Mouse (Mus musculus): ENCODE measurements around the gene Cabp4. TPM values are rescaled to one million over a fixed set of nuclear protein-coding genes. Genes with fewer than 3 reads are reported as not detected.

Gene Cabp4
- polyA plus RNA-seq, 1 experiment = 0.53 TPM

DNA sequence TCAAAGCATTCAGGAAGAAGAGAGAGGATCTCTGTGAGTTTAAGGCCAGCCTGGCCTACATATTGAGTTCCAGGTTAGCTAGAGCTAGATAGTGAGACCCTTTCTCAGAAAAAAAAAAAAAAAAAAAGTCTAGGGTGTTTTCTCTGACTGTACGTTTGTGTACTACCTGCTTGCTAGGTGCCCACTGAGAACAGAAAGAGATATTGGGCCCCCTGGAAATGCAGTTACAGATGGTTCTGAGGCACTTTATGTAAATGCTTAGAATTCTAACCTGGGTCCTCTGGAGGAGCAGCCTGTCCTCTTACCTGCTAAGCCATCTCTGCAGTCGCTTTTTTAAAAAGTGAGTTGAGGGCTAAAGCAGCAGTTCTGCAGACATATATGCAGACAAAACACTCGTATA, 48.0 kb downstream of the Cabp4 start:
- Histone ChIP-seq H3K4me3 (ENCODE audit: control insufficient read depth, insufficient read depth, low read length) (no peak overlapping the region), H3K36me3 (ENCODE audit: control insufficient read depth, insufficient read depth, low read length) (no peaks in the 10 kb centered on the region), H3K4me1 (replicated peaks; ENCODE audit: control insufficient read depth, insufficient read depth, low read length) (peaks cover 44% of the 10 kb centered on the region), H3K27ac (ENCODE audit: control insufficient read depth, insufficient read depth, low read length) (no peak overlapping the region), H3K27me3 (ENCODE audit: control insufficient read depth, insufficient read depth, low read length) (no peaks in the 10 kb centered on the region)
- no peak for DNase-seq
- 88% methylated on average over 3 of the region's 3 CpGs for WGBS
- TF ChIP-seq CTCF (IDR thresholded peaks at IDR 0.05; ENCODE audit: borderline replicate concordance, control insufficient read depth, extremely low read depth, insufficient read depth, low read length, poor library complexity) (no peak), POLR2A (IDR thresholded peaks at IDR 0.05; ENCODE audit: control insufficient read depth, extremely low read depth, insufficient read depth, low read length, poor library complexity) (no peak)

DNA sequence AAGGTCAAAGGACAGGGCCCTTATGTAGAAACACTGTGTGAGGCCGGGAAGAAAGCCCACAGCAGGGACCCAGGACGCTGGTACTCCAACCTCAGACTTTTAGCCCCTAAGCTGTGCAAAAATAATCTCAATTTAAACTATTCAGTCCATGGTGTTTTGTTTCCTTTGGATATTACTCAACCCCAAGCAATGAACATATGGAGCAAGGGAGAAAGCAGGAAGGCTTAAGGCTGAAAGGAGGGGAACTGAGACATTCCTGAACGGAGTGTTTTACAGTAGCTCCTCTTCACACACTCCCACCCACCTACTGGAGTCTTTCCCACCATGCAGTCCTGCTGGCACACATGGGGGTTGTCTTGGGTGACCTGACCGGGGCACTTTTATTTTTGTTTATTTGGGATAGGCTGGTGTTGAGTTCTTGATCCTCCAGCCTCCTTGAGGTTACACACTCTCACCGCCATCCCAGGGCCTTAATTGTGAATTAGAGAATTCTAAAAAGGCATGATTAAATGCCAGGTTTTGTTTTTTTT, 49.0 kb downstream of the Cabp4 start:
- no peak for TF ChIP-seq CTCF (IDR thresholded peaks at IDR 0.05; ENCODE audit: borderline replicate concordance, control insufficient read depth, extremely low read depth, insufficient read depth, low read length, poor library complexity)
- no peak for TF ChIP-seq POLR2A (IDR thresholded peaks at IDR 0.05; ENCODE audit: control insufficient read depth, extremely low read depth, insufficient read depth, low read length, poor library complexity)
- Histone ChIP-seq H3K4me3 (ENCODE audit: control insufficient read depth, insufficient read depth, low read length) (no peak overlapping the region), H3K27me3 (ENCODE audit: control insufficient read depth, insufficient read depth, low read length) (no peaks in the 10 kb centered on the region), H3K27ac (ENCODE audit: control insufficient read depth, insufficient read depth, low read length) (no peak overlapping the region), H3K36me3 (ENCODE audit: control insufficient read depth, insufficient read depth, low read length) (no peaks in the 10 kb centered on the region), H3K4me1 (replicated peaks; ENCODE audit: control insufficient read depth, insufficient read depth, low read length) (peaks cover 35% of the 10 kb centered on the region)
- WGBS = 95% methylated on average over 5 of the region's 5 CpGs
- DNase-seq = no peak

DNA sequence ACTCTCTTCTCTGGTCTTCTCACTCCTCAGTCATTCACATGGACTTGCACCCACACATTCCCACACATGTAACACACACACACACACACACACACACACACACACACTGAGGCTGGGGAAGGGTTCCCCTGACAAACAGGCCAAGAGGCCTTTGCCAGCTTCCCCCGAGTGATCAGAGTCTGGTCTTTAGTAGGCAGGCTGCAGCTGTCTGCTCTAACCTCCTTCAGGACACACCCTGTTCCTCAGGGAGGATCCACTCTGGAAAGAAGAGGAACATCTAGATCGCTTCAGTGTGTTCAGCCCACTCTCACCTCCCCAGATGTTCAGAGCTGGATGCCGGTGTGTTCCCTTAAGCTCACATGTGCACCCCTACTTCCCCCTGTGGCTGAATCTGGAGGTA, 49.5 kb downstream of the Cabp4 start:
- no peak overlapping the region for H3K4me3 ChIP-seq (ENCODE audit: control insufficient read depth, insufficient read depth, low read length)
- WGBS = 94% methylated on average over 3 of the region's 3 CpGs
- DNase-seq = no peak
- no peaks in the 10 kb centered on the region for H3K27me3 ChIP-seq (ENCODE audit: control insufficient read depth, insufficient read depth, low read length)
- peaks cover 31% of the 10 kb centered on the region for H3K4me1 ChIP-seq (replicated peaks; ENCODE audit: control insufficient read depth, insufficient read depth, low read length)
- TF ChIP-seq POLR2A (IDR thresholded peaks at IDR 0.05; ENCODE audit: control insufficient read depth, extremely low read depth, insufficient read depth, low read length, poor library complexity) (no peak), CTCF (IDR thresholded peaks at IDR 0.05; ENCODE audit: borderline replicate concordance, control insufficient read depth, extremely low read depth, insufficient read depth, low read length, poor library complexity) (no peak)
- no peaks in the 10 kb centered on the region for H3K36me3 ChIP-seq (ENCODE audit: control insufficient read depth, insufficient read depth, low read length)
- H3K27ac ChIP-seq (ENCODE audit: control insufficient read depth, insufficient read depth, low read length) = no peak overlapping the region

DNA sequence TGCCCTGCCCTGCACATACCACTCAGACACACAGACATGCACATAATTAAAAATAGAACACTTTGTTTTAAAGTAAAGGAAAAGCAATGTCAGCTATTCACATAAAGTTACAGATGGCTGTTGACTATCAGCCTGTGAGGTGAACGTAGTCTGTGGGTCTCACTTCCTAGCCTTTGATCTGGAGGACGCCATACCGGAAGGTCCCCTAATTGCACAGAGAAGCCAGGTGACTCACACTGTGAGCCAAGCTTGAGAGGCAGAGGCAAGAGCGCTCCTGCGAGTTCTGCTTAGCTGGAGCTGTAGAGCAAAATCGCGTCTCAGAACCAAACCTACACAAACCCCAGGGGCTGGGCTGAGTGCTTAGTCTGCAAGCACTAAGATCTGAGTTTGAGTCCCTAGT, 50.1 kb downstream of the Cabp4 start:
- no peak overlapping the region for H3K4me3 ChIP-seq (ENCODE audit: control insufficient read depth, insufficient read depth, low read length)
- no peak for DNase-seq
- WGBS = 26% methylated on average over 7 of the region's 7 CpGs

DNA sequence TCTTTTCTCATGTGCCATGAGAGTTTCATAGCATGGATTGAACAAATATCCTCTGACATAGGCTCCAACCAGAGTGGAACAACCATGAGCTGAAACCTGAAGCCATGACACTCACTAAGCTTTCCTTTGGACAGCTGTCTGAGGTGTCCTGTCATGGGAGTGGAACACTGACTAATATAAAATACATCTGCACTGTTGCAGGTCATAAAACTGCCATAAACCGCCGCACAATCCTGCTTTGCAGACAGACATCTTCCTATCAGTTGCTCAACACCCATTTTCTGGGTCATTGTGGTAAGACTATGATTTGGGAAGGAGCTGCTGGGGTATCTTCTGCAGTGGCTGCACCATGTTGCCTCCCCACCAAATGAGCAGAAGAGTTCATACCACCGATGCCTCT, 51.1 kb downstream of the Cabp4 start:
- DNase-seq = no peak
- 86% methylated on average over 3 of the region's 3 CpGs for WGBS
- Histone ChIP-seq H3K4me3 (ENCODE audit: control insufficient read depth, insufficient read depth, low read length) (no peak overlapping the region), H3K36me3 (ENCODE audit: control insufficient read depth, insufficient read depth, low read length) (no peaks in the 10 kb centered on the region), H3K27me3 (ENCODE audit: control insufficient read depth, insufficient read depth, low read length) (no peaks in the 10 kb centered on the region), H3K4me1 (replicated peaks; ENCODE audit: control insufficient read depth, insufficient read depth, low read length) (peaks cover 18% of the 10 kb centered on the region), H3K27ac (ENCODE audit: control insufficient read depth, insufficient read depth, low read length) (no peak overlapping the region)
- TF ChIP-seq CTCF (IDR thresholded peaks at IDR 0.05; ENCODE audit: borderline replicate concordance, control insufficient read depth, extremely low read depth, insufficient read depth, low read length, poor library complexity) = no peak
- no peak for TF ChIP-seq POLR2A (IDR thresholded peaks at IDR 0.05; ENCODE audit: control insufficient read depth, extremely low read depth, insufficient read depth, low read length, poor library complexity)

More for the DNA sequence above, 50.1 kb downstream of the Cabp4 start:
- TF ChIP-seq POLR2A (IDR thresholded peaks at IDR 0.05; ENCODE audit: control insufficient read depth, extremely low read depth, insufficient read depth, low read length, poor library complexity) (no peak), CTCF (IDR thresholded peaks at IDR 0.05; ENCODE audit: borderline replicate concordance, control insufficient read depth, extremely low read depth, insufficient read depth, low read length, poor library complexity) (no peak)
- no peak overlapping the region for H3K27ac ChIP-seq (ENCODE audit: control insufficient read depth, insufficient read depth, low read length)
- H3K36me3 ChIP-seq (ENCODE audit: control insufficient read depth, insufficient read depth, low read length) = no peaks in the 10 kb centered on the region
- peaks cover 27% of the 10 kb centered on the region for H3K4me1 ChIP-seq (replicated peaks; ENCODE audit: control insufficient read depth, insufficient read depth, low read length)
- no peaks in the 10 kb centered on the region for H3K27me3 ChIP-seq (ENCODE audit: control insufficient read depth, insufficient read depth, low read length)

DNA sequence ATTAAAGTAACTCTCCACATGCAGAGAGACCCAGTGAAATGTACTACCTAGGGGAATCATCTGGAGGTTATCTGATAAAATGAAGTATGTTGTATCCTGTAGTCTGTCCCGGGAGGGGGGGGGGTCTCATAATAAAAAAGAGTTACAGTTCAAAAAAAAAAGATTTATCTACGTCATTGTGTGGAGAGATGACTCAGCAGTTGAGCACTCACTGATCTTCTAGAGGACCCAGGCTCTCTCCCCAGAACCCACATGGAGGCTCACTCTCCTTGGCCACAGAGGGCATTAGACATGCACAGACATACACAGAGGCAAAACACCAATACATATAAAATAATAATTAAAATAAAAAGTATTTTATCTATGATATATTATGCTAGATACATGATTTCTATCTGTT, 52.5 kb downstream of the Cabp4 start:
- WGBS = 18% methylated on average over 2 of the region's 2 CpGs
- DNase-seq = no peak
- no peak for TF ChIP-seq POLR2A (IDR thresholded peaks at IDR 0.05; ENCODE audit: control insufficient read depth, extremely low read depth, insufficient read depth, low read length, poor library complexity)
- no peak for TF ChIP-seq CTCF (IDR thresholded peaks at IDR 0.05; ENCODE audit: borderline replicate concordance, control insufficient read depth, extremely low read depth, insufficient read depth, low read length, poor library complexity)
- H3K36me3 ChIP-seq (ENCODE audit: control insufficient read depth, insufficient read depth, low read length) = no peaks in the 10 kb centered on the region
- H3K27me3 ChIP-seq (ENCODE audit: control insufficient read depth, insufficient read depth, low read length) = no peaks in the 10 kb centered on the region
- no peak overlapping the region for H3K27ac ChIP-seq (ENCODE audit: control insufficient read depth, insufficient read depth, low read length)
- no peak overlapping the region for H3K4me3 ChIP-seq (ENCODE audit: control insufficient read depth, insufficient read depth, low read length)
- H3K4me1 ChIP-seq (replicated peaks; ENCODE audit: control insufficient read depth, insufficient read depth, low read length) = peaks cover 11% of the 10 kb centered on the region

DNA sequence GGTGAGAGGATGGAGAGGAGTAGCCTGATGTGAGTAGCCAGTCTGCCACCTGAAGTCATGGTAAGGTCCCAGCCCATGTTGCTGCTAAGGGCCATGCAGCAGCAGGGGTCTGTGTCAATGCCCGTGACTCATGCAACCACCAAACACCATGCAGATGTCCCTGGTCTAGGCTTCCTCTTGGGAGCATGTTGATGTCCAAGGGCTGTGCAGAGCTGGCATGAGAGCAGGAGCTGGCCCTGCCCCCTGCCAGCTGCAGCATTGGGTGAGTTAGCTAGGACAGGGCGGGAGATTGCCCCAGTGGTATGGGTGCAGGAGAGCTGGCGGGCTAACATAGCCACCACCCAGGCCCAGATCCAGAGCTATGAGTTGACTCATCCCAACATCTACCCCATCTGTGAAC, 53.4 kb downstream of the Cabp4 start:
- no peak overlapping the region for H3K4me3 ChIP-seq (ENCODE audit: control insufficient read depth, insufficient read depth, low read length)
- no peaks in the 10 kb centered on the region for H3K36me3 ChIP-seq (ENCODE audit: control insufficient read depth, insufficient read depth, low read length)
- 94% methylated on average over 3 of the region's 3 CpGs for WGBS

More for the DNA sequence above, 53.4 kb downstream of the Cabp4 start:
- no peak for DNase-seq
- TF ChIP-seq CTCF (IDR thresholded peaks at IDR 0.05; ENCODE audit: borderline replicate concordance, control insufficient read depth, extremely low read depth, insufficient read depth, low read length, poor library complexity) (no peak), POLR2A (IDR thresholded peaks at IDR 0.05; ENCODE audit: control insufficient read depth, extremely low read depth, insufficient read depth, low read length, poor library complexity) (no peak)
- H3K27me3 ChIP-seq (ENCODE audit: control insufficient read depth, insufficient read depth, low read length) = no peaks in the 10 kb centered on the region
- H3K27ac ChIP-seq (ENCODE audit: control insufficient read depth, insufficient read depth, low read length) = no peak overlapping the region
- H3K4me1 ChIP-seq (replicated peaks; ENCODE audit: control insufficient read depth, insufficient read depth, low read length) = peaks cover 9% of the 10 kb centered on the region
